Comparison of ENCODE assay signal across 15 mouse cellular contexts in genomic region chr9:113822150-113822549, GRCm38 (mm10).
DNase-seq lines count a peak whose midpoint lies in the region; ATAC-seq and TF ChIP-seq lines count a peak whose summit lies in the region.
"Had no signal": no experiment of that assay in that cellular context is flagged by ENCODE, and none has a peak within 500 bp of the region (broad histone marks: within the 10 kb centered on the region; RNA-seq: fewer than 3 reads in every experiment).

No protein-coding gene starts in this region.

- H3K27me3 ChIP-seq in midbrain, embryonic 14.5 days (ENCODE audit: control insufficient read depth, insufficient read depth, low read length), result no peaks in the 10 kb centered on the region
- H3K27me3 ChIP-seq in midbrain, embryonic 11.5 days (ENCODE audit: control insufficient read depth, insufficient read depth, low read length), result no peaks in the 10 kb centered on the region
- H3K27me3 ChIP-seq in thymus, adult 2 months (ENCODE audit: control insufficient read depth, insufficient read depth, low read length), result no peaks in the 10 kb centered on the region
- H3K27me3 ChIP-seq: liver, embryonic 15.5 days; neural tube, embryonic 13.5 days had no signal

- no peak overlapping the region for H3K27ac ChIP-seq in midbrain, embryonic 14.5 days (replicated peaks; ENCODE audit: low read depth, low read length)
- H3K27ac ChIP-seq in midbrain, embryonic 11.5 days (ENCODE audit: low read depth, low read length), result no peak overlapping the region
- H3K27ac ChIP-seq in thymus, adult 2 months (ENCODE audit: control insufficient read depth, insufficient read depth, low read length), result no peak overlapping the region
- H3K27ac ChIP-seq: liver, embryonic 15.5 days; neural tube, embryonic 13.5 days had no signal

- H3K4me1 ChIP-seq in midbrain, embryonic 14.5 days (ENCODE audit: control insufficient read depth, insufficient read depth, low read length), result no peaks in the 10 kb centered on the region
- no peaks in the 10 kb centered on the region for H3K4me1 ChIP-seq in midbrain, embryonic 11.5 days (ENCODE audit: control insufficient read depth, insufficient read depth, low read length)
- H3K4me1 ChIP-seq in thymus, adult 2 months (replicated peaks; ENCODE audit: control insufficient read depth, insufficient read depth, low read length), result no peaks in the 10 kb centered on the region
- H3K4me1 ChIP-seq: liver, embryonic 15.5 days had no signal

- peaks cover 9% of the 10 kb centered on the region for H3K36me3 ChIP-seq in midbrain, embryonic 14.5 days (ENCODE audit: control insufficient read depth, insufficient read depth, low read length)
- H3K36me3 ChIP-seq in midbrain, embryonic 11.5 days (ENCODE audit: control insufficient read depth, insufficient read depth, low read length), result no peaks in the 10 kb centered on the region
- no peaks in the 10 kb centered on the region for H3K36me3 ChIP-seq in thymus, adult 2 months (ENCODE audit: control insufficient read depth, insufficient read depth, low read length)
- H3K36me3 ChIP-seq: liver, embryonic 15.5 days had no signal

- no peak for DNase-seq in frontal cortex, postnatal 25 days (ENCODE audit: low spot score in 2 of 2)
- DNase-seq in kidney, postnatal 10 days, result peak; percentile 15
- no peak for DNase-seq in kidney, postnatal 25 days
- peak; percentile 47 for DNase-seq in midbrain, embryonic 14.5 days
- DNase-seq in midbrain, embryonic 11.5 days (ENCODE audit: low spot score, missing footprints), result no peak
- DNase-seq in thymus, adult 2 months, result no peak
- DNase-seq: adrenal gland, postnatal 14 days; layer of hippocampus, adult 9-11 months; left cerebral cortex, postnatal 4 days; retina, postnatal 1 day had no signal

- ATAC-seq in frontal cortex, adult (ENCODE audit: low TSS enrichment), result peak; percentile 88
- no peak for ATAC-seq in midbrain, embryonic 14.5 days (ENCODE audit: low FRiP score, low TSS enrichment)
- ATAC-seq in midbrain, embryonic 11.5 days (ENCODE audit: low FRiP score), result no peak
- 0 out of 2 replicates have a peak, but pooled peaks have one; percentile 34 for ATAC-seq in megakaryocyte progenitor cell, adult 5-6 weeks (replicated peaks; ENCODE audit: poor library complexity)
- ATAC-seq: inflammation-experienced regulatory T-cells, adult 6 months had no signal

- no peak overlapping the region for H3K4me3 ChIP-seq in midbrain, embryonic 14.5 days (replicated peaks; ENCODE audit: low read depth, low read length)
- no peak overlapping the region for H3K4me3 ChIP-seq in midbrain, embryonic 11.5 days (ENCODE audit: low read depth, low read length)
- H3K4me3 ChIP-seq in thymus, adult 2 months (ENCODE audit: control insufficient read depth, insufficient read depth, low read length), result no peak overlapping the region
- H3K4me3 ChIP-seq: liver, embryonic 15.5 days; neural tube, embryonic 13.5 days had no signal

- no peak for TF ChIP-seq CTCF in thymus, adult 2 months (IDR thresholded peaks at IDR 0.05; ENCODE audit: borderline replicate concordance, control insufficient read depth, extremely low read depth, insufficient read depth, low read length, poor library complexity)

- no peaks in the 10 kb centered on the region for H3K9me3 ChIP-seq in midbrain, embryonic 14.5 days (ENCODE audit: control insufficient read depth, low read length)
- no peaks in the 10 kb centered on the region for H3K9me3 ChIP-seq in midbrain, embryonic 11.5 days (ENCODE audit: control insufficient read depth, low read length)
- H3K9me3 ChIP-seq: liver, embryonic 15.5 days; neural tube, embryonic 13.5 days had no signal

- H3K9ac ChIP-seq in midbrain, embryonic 14.5 days (replicated peaks; ENCODE audit: low read length), result no peak overlapping the region
- no peak overlapping the region for H3K9ac ChIP-seq in midbrain, embryonic 11.5 days (ENCODE audit: low read length)
- H3K9ac ChIP-seq: liver, embryonic 15.5 days; neural tube, embryonic 13.5 days had no signal

- WGBS in midbrain, embryonic 14.5 days, result 60% methylated on average over 1 of the region's 1 CpGs
- WGBS in midbrain, embryonic 11.5 days, result 83% methylated on average over 1 of the region's 1 CpGs
- 82% methylated on average over 1 of the region's 1 CpGs for WGBS in thymus, adult 2 months

- H3K4me2 ChIP-seq in midbrain, embryonic 14.5 days (ENCODE audit: low read length), result no peak overlapping the region
- no peak overlapping the region for H3K4me2 ChIP-seq in midbrain, embryonic 11.5 days
- H3K4me2 ChIP-seq: liver, embryonic 15.5 days; neural tube, embryonic 13.5 days had no signal

- no peak for TF ChIP-seq POLR2A in thymus, adult 2 months (IDR thresholded peaks at IDR 0.05; ENCODE audit: control insufficient read depth, extremely low read depth, insufficient read depth, low read length, poor library complexity)

Comparison
In these comparisons a context has a peak if more than half of its experiments do, and no peak if none do; other contexts are left out.
1. DNase-seq: peak in kidney, postnatal 10 days (single experiment) and midbrain, embryonic 14.5 days (single experiment); none in frontal cortex, postnatal 25 days (0 of 2), kidney, postnatal 25 days (0 of 2), midbrain, embryonic 11.5 days (single experiment) and thymus, adult 2 months (single experiment).
2. ATAC-seq: peak in frontal cortex, adult (single experiment) and megakaryocyte progenitor cell, adult 5-6 weeks (single experiment); none in midbrain, embryonic 14.5 days (single experiment) and midbrain, embryonic 11.5 days (single experiment).